Mouse (Mus musculus) Patski (cell line): ENCODE results near the gene Ccdc91. TPM values are rescaled to one million over a fixed set of nuclear protein-coding genes. Genes with fewer than 3 reads are reported as not detected.
A peak's percentile ranks its signal among the peaks of the same experiment; 100 is the strongest.

ENCODE experiments used
- ATAC-seq: fragments of 100-300 bp; one replicate; pipeline ENCODE4 v1.8.0; 2021
- CTCF ChIA-PET: fragments of 350-600 bp; sonication (Branson Sonifier 250); formaldehyde crosslinking; loops from one replicate; lab custom pipeline; 2022; ENCODE audit warnings: inconsistent platforms; lab: Charles Lee
- POLR2A ChIA-PET: fragments of 350-600 bp; sonication (Branson Sonifier 250); formaldehyde crosslinking; loops from one replicate; lab custom pipeline; 2022; ENCODE audit warnings: antibody characterized with exemption, inconsistent platforms; lab: Charles Lee
- DNase-seq: peaks from one replicate; pipeline ENCODE4 v3.0.0-alpha.2; 2011; ENCODE audit warnings: low read depth, low spot score
- H3K27me3 ChIP-seq: fragments of 371-371 bp; one replicate; pipeline ENCODE4 v1.5.1; 2021
- CTCF ChIP-seq: fragments of 100-300 bp; IDR thresholded peaks from one replicate; pipeline ENCODE4 v1.5.1; 2021
- in situ Hi-C: fragments of 300-500 bp; cut with MboI; formaldehyde crosslinking; loops from 3 replicates; pipeline ENCODE4 v1.11.1; 2018; ENCODE audit warnings: low pct_unique_long_range_greater_than_20kb, mixed read lengths
- polyA plus RNA-seq: library from polyadenylated mRNA; unstranded; gene quantifications from one replicate; pipeline ENCODE4 v1.2.3, GENCODE M21; 2021

Ccdc91 gene
- polyA plus RNA-seq, 1 experiment from 2014 or later, result 35.6 TPM

DNA sequence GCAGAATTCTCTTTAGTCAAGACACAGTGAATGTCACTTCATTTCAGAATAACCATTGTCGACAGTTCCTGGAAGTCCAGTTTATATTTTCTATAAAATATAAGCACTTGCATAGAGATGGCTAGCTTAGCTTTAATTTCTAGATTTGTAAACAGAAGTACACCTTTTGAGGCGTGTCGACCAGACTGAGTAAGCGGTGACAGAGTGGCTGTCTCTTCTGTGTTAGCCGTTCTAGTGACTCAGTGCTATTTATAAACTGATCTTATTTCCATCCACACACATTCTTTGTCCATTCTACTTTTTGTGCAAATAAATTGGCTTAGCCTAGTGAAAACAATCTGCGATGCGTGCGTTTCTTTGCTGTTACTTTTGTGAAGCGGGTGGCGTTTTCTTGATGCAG lies 30.9 kb downstream of the Ccdc91 start:
- H3K27me3 ChIP-seq, result no peaks in the 10 kb centered on the region
- ChIA-PET POLR2A (no interaction called here), CTCF (interaction anchor here (1.2 to 1.4 kb wide), 2 partner anchors 15 to 24 kb away, joined by 3 read pairs; no protein-coding TSS in a partner anchor)
- in situ Hi-C loops, result no loop called here
- TF ChIP-seq CTCF, result no peak
- DNase-seq (peak; percentile 13), ATAC-seq (peak; percentile 68)

DNA sequence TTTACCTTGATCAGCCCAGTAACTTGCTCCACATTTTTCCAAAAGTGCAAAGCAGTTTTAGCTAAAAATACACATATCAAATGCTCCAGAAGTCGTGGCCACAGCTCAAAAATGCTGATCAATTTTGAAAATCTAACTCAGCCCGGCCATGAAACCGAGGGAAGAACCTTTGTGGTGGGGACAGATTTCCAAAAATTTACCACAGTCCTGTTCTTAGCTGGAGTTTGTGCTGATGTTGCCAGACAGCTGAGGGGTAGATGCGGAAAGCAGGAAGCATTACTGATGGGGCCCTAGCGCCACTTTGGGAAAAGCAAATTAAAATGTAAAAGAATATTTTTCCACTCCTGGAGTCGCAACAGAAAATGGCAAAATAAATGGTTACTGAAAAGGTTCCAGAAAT lies 31.6 kb downstream of the Ccdc91 start:
- H3K27me3 ChIP-seq, result no peaks in the 10 kb centered on the region
- no peak for TF ChIP-seq CTCF
- ChIA-PET CTCF (interaction anchor here (1.2 to 1.4 kb wide), 2 partner anchors 14 to 24 kb away, joined by 3 read pairs; no protein-coding TSS in a partner anchor), POLR2A (no interaction called here)
- in situ Hi-C loops, result no loop called here
- no peak for ATAC-seq
- DNase-seq, result no peak

DNA sequence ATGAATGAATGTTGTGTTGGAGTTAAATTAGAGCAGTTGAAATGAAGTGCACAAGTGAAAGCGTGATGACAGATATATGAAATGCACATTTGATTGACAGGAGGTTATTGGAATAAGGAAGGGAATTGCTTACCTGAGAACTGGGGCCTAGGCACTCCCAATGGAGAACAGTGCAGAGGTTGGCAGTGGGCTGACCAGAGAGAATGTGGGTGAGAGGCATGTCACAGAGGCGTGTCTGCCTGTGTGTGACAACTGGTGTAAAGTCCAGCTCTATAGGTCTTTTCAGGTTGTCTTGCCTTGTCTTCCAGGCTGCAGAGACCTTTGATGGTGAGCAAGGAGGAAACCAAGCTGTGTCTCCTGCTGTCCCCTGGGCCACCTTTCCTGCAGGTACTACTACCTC lies 34.9 kb downstream of the Ccdc91 start:
- no peaks in the 10 kb centered on the region for H3K27me3 ChIP-seq
- in situ Hi-C loops, result no loop called here
- CTCF ChIA-PET, result no interaction called here
- DNase-seq (no peak), ATAC-seq (no peak)
- POLR2A ChIA-PET, result no interaction called here
- TF ChIP-seq CTCF, result no peak

DNA sequence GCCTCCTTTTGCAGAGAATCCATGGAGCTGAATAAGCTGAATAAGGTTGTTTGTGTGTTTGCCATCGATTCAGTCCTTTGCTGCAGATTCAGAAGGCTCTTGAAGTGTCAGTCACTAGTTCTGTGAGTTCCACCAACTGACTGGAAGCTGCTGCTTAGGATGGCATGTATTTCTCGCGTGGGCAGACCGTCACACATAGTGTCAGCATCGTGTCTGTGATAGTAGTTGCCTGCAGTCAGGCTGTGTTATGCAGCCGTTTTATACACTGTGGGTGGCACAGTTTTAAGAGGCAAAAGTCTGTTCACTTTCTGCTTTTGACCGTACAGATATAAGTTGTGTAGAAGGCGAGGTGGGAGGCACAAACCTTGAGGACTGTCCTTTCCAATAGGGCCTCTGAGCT lies 42.3 kb downstream of the Ccdc91 start:
- DNase-seq (no peak), ATAC-seq (no peak)
- H3K27me3 ChIP-seq, result no peaks in the 10 kb centered on the region
- POLR2A ChIA-PET, result no interaction called here
- in situ Hi-C loops, result no loop called here
- CTCF ChIA-PET, result no interaction called here
- no peak for TF ChIP-seq CTCF

DNA sequence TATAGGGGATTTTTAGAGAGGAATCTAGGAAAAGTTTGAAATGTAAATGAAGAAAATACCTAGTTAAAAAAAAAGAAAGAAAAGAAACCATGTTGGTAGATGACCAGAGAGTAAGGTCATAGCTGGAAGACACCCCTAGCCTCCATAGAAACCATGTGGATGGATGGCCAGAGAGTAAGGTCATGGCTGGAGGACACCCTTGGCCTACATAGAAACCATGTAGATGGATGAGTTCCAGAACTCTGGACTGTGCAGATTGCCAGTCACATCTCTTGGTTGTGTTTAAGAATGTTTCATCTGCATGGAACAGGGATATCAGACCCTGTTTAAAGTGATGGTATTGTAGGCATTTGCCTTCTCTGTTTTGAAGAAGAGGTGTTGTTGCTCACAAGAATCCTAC lies 49.6 kb downstream of the Ccdc91 start:
- POLR2A ChIA-PET, result no interaction called here
- DNase-seq, result no peak
- H3K27me3 ChIP-seq, result no peaks in the 10 kb centered on the region
- CTCF ChIA-PET, result no interaction called here
- no peak for TF ChIP-seq CTCF
- in situ Hi-C loops, result no loop called here
- no peak for ATAC-seq

DNA sequence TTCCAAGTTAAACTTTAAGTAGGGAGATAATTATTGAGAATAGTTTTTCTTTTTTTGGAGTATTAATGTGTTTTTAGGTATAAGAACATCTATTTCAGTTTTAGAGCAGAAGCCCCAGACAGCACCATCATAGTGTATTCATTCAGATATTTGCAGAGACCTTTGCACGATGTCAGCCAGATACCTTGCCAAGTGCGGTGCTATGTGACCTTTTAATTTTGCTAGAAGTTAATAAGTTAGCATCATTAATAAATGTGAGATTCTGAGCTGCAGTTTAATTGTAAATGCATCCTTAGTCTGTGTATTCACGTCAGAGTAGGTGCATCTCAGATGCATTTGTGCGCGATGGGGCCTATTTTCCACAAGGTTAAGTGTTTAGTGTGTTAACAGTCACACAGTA lies 59.3 kb downstream of the Ccdc91 start:
- no peak for DNase-seq
- ChIA-PET POLR2A (no interaction called here), CTCF (no interaction called here)
- no peak for ATAC-seq
- in situ Hi-C loops, result no loop called here
- H3K27me3 ChIP-seq, result no peaks in the 10 kb centered on the region
- no peak for TF ChIP-seq CTCF

DNA sequence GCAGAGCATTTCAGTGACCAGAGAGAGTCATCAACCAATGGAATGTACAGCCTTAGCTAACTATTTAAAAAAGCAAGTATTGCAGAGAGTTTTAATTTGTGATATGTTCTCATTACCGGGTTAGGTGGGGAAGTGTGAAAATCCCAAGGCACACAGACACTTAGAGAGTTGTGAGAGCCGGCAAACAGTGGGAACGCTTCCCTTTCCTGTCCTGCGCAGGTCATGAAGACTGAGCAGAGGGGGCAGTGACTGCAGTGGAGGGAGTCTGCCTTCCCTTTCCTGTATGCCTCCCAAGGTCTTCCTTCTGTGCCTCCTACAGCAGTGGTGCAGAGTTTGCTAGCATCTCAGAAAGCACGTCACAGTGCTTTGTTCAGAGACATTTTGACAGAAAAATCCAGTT lies 62.6 kb downstream of the Ccdc91 start:
- CTCF ChIA-PET, result no interaction called here
- in situ Hi-C loops, result no loop called here
- no peaks in the 10 kb centered on the region for H3K27me3 ChIP-seq
- POLR2A ChIA-PET, result no interaction called here
- no peak for ATAC-seq
- DNase-seq, result no peak
- no peak for TF ChIP-seq CTCF

DNA sequence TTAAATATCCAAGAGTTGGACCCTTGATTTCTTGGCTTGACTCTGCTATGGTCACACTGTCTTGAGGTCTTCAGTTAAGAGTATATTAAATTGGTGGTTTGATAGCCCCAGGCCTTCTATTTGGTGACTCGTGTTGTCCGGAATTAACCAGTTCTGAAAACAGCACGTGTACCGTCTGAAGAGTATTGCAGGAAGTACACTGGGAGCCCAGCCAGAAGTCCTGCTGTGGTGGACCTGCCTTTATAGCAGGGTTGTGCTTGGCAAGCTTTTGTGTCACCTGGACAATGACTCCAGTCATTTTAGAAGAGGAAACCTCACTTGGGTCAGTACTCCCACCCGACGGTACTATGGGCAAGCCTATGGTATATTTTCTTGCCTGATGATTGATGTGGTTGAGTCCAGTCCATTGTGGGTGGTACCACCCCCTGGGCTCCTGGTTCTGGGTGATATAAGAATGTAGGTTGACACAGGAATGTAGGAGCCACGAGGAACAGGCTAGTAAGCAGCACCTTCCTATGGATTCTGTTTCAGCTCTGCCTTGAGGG lies 63.5 kb downstream of the Ccdc91 start:
- no peaks in the 10 kb centered on the region for H3K27me3 ChIP-seq
- TF ChIP-seq CTCF, result no peak
- POLR2A ChIA-PET, result no interaction called here
- in situ Hi-C loops, result no loop called here
- CTCF ChIA-PET, result no interaction called here
- ATAC-seq, result no peak
- DNase-seq, result peak; percentile 6

DNA sequence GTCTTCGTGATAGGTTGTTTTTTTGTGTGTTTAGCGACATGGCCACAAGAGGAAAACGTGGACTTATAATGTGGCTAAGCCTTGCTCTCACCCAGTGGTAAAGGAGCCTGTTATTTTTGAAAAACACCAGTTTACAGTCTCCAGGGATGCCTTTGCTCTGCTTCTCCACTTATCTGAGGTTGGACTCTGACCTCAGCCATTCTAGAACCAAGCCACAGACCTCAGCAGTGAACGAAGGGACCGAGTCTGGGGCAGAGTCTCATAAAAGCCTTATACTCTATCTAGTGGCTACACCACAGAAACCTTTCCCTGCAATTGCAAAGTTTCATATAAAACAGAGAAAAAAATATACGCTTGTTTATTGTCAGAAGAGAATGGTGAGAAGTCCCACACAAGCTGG lies 65.3 kb downstream of the Ccdc91 start:
- no peak for ATAC-seq
- ChIA-PET CTCF (no interaction called here), POLR2A (no interaction called here)
- H3K27me3 ChIP-seq, result no peaks in the 10 kb centered on the region
- DNase-seq, result no peak
- TF ChIP-seq CTCF, result no peak
- in situ Hi-C loops, result no loop called here

DNA sequence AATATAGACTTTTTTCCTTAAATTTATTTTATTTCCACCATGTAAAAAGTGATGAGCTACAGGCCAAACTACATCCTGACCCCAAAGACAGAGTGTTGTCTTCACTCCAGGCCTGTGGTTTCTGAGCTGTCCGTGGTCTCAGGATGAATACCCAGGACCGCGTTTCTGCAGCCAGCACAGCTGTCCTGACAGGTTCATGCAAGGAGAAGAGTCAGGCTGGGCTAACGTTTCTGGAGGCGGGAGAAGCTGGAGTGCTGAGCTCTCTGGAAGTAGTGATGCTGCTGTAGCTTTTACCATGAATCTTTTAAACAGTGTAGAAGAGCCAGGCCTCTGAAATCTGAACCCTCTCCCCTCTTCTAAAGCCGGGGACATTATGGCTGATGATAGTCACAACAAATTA lies 80.0 kb downstream of the Ccdc91 start:
- CTCF ChIA-PET, result interaction anchor here (0.8 to 1.9 kb wide), 3 partner anchors 8 to 84 kb away, joined by 3 to 8 read pairs (median 3); no protein-coding TSS in a partner anchor
- in situ Hi-C loops, result no loop called here
- POLR2A ChIA-PET, result no interaction called here
- ATAC-seq (no peak), DNase-seq (no peak)
- H3K27me3 ChIP-seq, result no peaks in the 10 kb centered on the region
- no peak for TF ChIP-seq CTCF

DNA sequence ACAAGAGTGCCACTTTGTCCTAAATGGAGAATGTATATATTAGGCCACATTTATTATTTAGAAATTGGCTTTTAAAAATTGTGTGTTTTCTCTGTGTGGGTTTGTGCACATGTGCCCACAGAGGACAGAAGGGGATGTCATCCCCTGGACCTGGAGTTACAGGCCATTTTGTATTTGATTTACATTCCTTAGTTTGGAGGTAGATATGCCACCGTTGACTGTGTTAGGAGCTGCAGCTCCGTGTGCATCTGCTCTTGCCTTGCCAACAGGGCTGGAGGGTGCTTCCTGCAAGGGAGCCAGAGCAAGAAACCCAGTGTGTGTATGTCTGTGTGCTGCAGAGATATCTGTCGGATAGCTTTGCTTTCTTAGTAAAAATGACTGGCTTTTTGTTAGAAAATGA lies 83.7 kb downstream of the Ccdc91 start:
- ChIA-PET POLR2A (no interaction called here), CTCF (interaction anchor here (1.2 kb wide), 1 partner anchor 17 kb away, joined by 3 read pairs; no protein-coding TSS in a partner anchor)
- ATAC-seq (no peak), DNase-seq (no peak)
- TF ChIP-seq CTCF, result no peak
- in situ Hi-C loops, result no loop called here
- H3K27me3 ChIP-seq, result no peaks in the 10 kb centered on the region

DNA sequence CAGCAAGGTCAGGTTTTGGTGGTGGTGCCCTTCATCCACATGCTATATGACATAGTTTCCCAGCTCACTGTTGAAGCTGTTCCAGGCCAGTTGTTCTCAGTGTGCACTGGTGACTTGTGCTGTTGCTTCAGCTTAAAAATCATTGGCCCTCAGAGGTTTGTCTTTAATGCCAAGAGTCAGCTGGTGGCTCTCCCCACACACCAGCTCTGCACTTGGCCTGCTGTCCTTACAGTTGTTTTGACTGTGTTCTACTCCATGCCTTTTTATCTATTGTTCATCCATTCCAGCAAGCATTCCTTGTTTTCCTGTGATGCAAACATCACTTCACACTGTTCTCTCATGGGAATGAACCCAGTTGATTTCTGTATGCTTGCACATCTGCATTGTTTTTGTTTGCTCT lies 84.8 kb downstream of the Ccdc91 start:
- DNase-seq (no peak), ATAC-seq (no peak)
- TF ChIP-seq CTCF, result no peak
- ChIA-PET CTCF (interaction anchor here (0.7 to 1.2 kb wide), 2 partner anchors 12 to 16 kb away, joined by 3 read pairs; no protein-coding TSS in a partner anchor), POLR2A (no interaction called here)
- no peaks in the 10 kb centered on the region for H3K27me3 ChIP-seq
- in situ Hi-C loops, result no loop called here
